Mouse (Mus musculus): ENCODE measurements around the gene a.

DNA sequence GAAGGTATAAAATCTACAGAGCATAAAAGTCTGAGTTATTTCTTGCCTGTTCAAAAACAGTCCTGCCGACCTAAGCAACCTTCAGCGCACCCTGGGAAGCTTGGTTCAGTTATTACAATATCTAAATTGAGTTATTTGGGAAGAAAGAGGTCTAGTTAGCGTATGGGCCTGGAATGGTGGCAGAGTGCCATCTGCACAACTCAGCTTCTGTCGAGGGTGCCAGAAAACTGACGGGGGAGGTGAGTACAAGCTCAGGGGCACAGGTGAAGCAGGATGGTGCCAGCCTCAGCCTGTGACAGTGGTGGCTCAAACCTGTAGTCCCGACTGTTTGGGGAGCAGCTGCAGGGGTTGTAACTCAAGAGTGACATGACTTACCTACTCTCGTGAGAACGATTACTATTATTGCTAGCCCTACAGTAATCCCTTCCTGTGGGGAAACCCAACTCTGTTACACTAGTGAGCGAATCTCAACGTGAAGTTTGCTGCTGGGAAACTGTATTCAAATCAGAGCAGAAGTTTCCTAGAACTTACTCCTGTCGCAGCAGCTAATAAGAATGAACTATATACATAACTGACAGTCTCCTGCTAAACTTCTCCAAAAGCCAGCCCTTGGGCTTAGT is 145.4 kb downstream of the a start:
- no peak for TF ChIP-seq CTCF (conservative IDR thresholded peaks at IDR 0.05; ENCODE audit: low read length)
- no peak for TF ChIP-seq POU5F1 (IDR thresholded peaks at IDR 0.05; ENCODE audit: borderline replicate concordance, low read length)
- no peak for TF ChIP-seq NANOG (IDR thresholded peaks at IDR 0.05; ENCODE audit: borderline replicate concordance, low read length)

All from E14TG2a.4 (cell line).